ENCODE assay signal across 27 mouse cellular contexts in genomic region chr9:87068160-87068559, GRCm38 (mm10). TPM values are rescaled to one million over a fixed set of nuclear protein-coding genes. Genes with fewer than 3 reads are reported as not detected.
A peak's percentile ranks its signal among the peaks of the same experiment; 100 is the strongest.
DNase-seq lines count a peak whose midpoint lies in the region; ATAC-seq lines count a peak whose summit lies in the region.
"Had no signal": no experiment of that assay in that cellular context is flagged by ENCODE, and none has a peak within 500 bp of the region (broad histone marks: within the 10 kb centered on the region; RNA-seq: fewer than 3 reads in every experiment).

No protein-coding gene starts in this region.

- H3K4me1 ChIP-seq in midbrain, embryonic 11.5 days (ENCODE audit: control insufficient read depth, insufficient read depth, low read length): no peaks in the 10 kb centered on the region
- no peaks in the 10 kb centered on the region for H3K4me1 ChIP-seq in midbrain, embryonic 15.5 days
- H3K4me1 ChIP-seq: forebrain, embryonic 10.5 days; forebrain, embryonic 15.5 days; heart, embryonic 10.5 days; heart, embryonic 13.5 days had no signal

- no peaks in the 10 kb centered on the region for H3K27me3 ChIP-seq in midbrain, embryonic 11.5 days (ENCODE audit: control insufficient read depth, insufficient read depth, low read length)
- no peaks in the 10 kb centered on the region for H3K27me3 ChIP-seq in midbrain, embryonic 15.5 days (replicated peaks)
- H3K27me3 ChIP-seq: forebrain, embryonic 15.5 days; heart, embryonic 13.5 days had no signal

- no peak overlapping the region for H3K4me3 ChIP-seq in midbrain, embryonic 11.5 days (ENCODE audit: low read depth, low read length)
- no peak overlapping the region for H3K4me3 ChIP-seq in midbrain, embryonic 15.5 days
- H3K4me3 ChIP-seq: forebrain, embryonic 10.5 days; forebrain, embryonic 15.5 days; heart, adult 2 months; heart, embryonic 10.5 days; heart, embryonic 13.5 days had no signal

- no peaks in the 10 kb centered on the region for H3K9me3 ChIP-seq in midbrain, embryonic 11.5 days (ENCODE audit: control insufficient read depth, low read length)
- H3K9me3 ChIP-seq in midbrain, embryonic 15.5 days: no peaks in the 10 kb centered on the region
- H3K9me3 ChIP-seq: forebrain, embryonic 15.5 days; heart, embryonic 10.5 days had no signal

- H3K36me3 ChIP-seq in midbrain, embryonic 11.5 days (ENCODE audit: control insufficient read depth, insufficient read depth, low read length): peaks cover 12% of the 10 kb centered on the region
- H3K36me3 ChIP-seq in midbrain, embryonic 15.5 days (replicated peaks): peaks cover 27% of the 10 kb centered on the region

- H3K27ac ChIP-seq in midbrain, embryonic 11.5 days (ENCODE audit: low read depth, low read length): no peak overlapping the region
- H3K27ac ChIP-seq in midbrain, embryonic 15.5 days: no peak overlapping the region
- H3K27ac ChIP-seq: forebrain, embryonic 10.5 days; forebrain, embryonic 15.5 days; heart, adult 2 months; heart, embryonic 10.5 days; heart, embryonic 13.5 days; hindbrain, embryonic 14.5 days; hindbrain, postnatal 0 days had no signal

- ATAC-seq in midbrain, embryonic 11.5 days (ENCODE audit: low FRiP score): no peak
- no peak for ATAC-seq in midbrain, embryonic 15.5 days (replicated peaks)
- peak; percentile 89 for ATAC-seq in granulocyte monocyte progenitor cell, adult 5-6 weeks (replicated peaks; ENCODE audit: poor library complexity, severe bottlenecking)
- peak; percentile 89 for ATAC-seq in megakaryocyte progenitor cell, adult 5-6 weeks (replicated peaks; ENCODE audit: poor library complexity)
- ATAC-seq: activated CD4-positive, CD25-positive, alpha-beta regulatory T cell, adult 4 months; forebrain, embryonic 15.5 days; hindbrain, postnatal 0 days had no signal

- no peak overlapping the region for H3K9ac ChIP-seq in midbrain, embryonic 11.5 days (ENCODE audit: low read length)
- no peak overlapping the region for H3K9ac ChIP-seq in midbrain, embryonic 15.5 days
- H3K9ac ChIP-seq: forebrain, embryonic 15.5 days; heart, embryonic 13.5 days; hindbrain, embryonic 14.5 days had no signal

- no peak overlapping the region for H3K4me2 ChIP-seq in midbrain, embryonic 11.5 days
- no peak overlapping the region for H3K4me2 ChIP-seq in midbrain, embryonic 15.5 days
- H3K4me2 ChIP-seq: forebrain, embryonic 15.5 days; heart, embryonic 13.5 days; hindbrain, embryonic 14.5 days had no signal

- DNase-seq in midbrain, embryonic 11.5 days (ENCODE audit: low spot score, missing footprints): peak; percentile 56
- DNase-seq in right cerebral cortex, postnatal 4 days: no peak
- DNase-seq in ovary, postnatal 14 days (ENCODE audit: low spot score): no peak
- DNase-seq: adrenal gland, adult 8-10 months; adrenal gland, postnatal 25 days; cerebellum, adult 11-12 months; cerebellum, adult 8-10 months; cerebellum, postnatal 10 days; cerebellum, postnatal 36 days; embryo, embryonic 11 days; gastrocnemius, postnatal 25 days; heart, adult 2 months; heart, postnatal 14 days; heart, postnatal 4 days had no signal

- 88% methylated on average over 1 of the region's 1 CpGs for WGBS in midbrain, embryonic 11.5 days
- WGBS in midbrain, embryonic 15.5 days: 90% methylated on average over 1 of the region's 1 CpGs

RNA-seq across cellular contexts. Expression of gene Cyb5r4, which starts 46.3 kb away (rescaled TPM):
- polyA plus RNA-seq in midbrain, embryonic 11.5 days (2014; fragmentation: Nextera tagmentation; extraction: Ambion mirVana): 126 and 134 TPM in 2 replicates
- polyA plus RNA-seq in midbrain, embryonic 15.5 days (2015; fragmentation: Nextera tagmentation; extraction: Ambion mirVana): 55.0 and 56.9 TPM in 2 replicates
- 101 and 102 TPM in 2 replicates for total RNA-seq in granulocyte monocyte progenitor cell, adult 5-6 weeks (2014; fragmentation: Nextera tagmentation)
- 97.9 and 125 TPM in 2 replicates for total RNA-seq in granulocyte monocyte progenitor cell, adult 5-6 weeks (2017)
- total RNA-seq in megakaryocyte progenitor cell, adult 5-6 weeks (2015): 126 and 136 TPM in 2 replicates
- 101 and 124 TPM in 2 replicates for total RNA-seq in megakaryocyte progenitor cell, adult 5-6 weeks (2017)

RNA-seq across cellular contexts. Expression of gene Ripply2, which starts 52.8 kb away (rescaled TPM):
- polyA plus RNA-seq in midbrain, embryonic 11.5 days (2014; fragmentation: Nextera tagmentation; extraction: Ambion mirVana): 0.63 and 0.67 TPM in 2 replicates
- polyA plus RNA-seq in midbrain, embryonic 15.5 days (2015; fragmentation: Nextera tagmentation; extraction: Ambion mirVana): 7.6 and 9.3 TPM in 2 replicates
- total RNA-seq in granulocyte monocyte progenitor cell, adult 5-6 weeks (2014; fragmentation: Nextera tagmentation): not detected in 2 replicates
- not detected in 2 replicates for total RNA-seq in granulocyte monocyte progenitor cell, adult 5-6 weeks (2017)
- not detected in 2 replicates for total RNA-seq in megakaryocyte progenitor cell, adult 5-6 weeks (2015)
- not detected in 2 replicates for total RNA-seq in megakaryocyte progenitor cell, adult 5-6 weeks (2017)
- total RNA-seq: ES-E14; gastrocnemius, adult 8-10 months; gastrocnemius, postnatal 25 days; heart, adult 2 months; heart, postnatal 14 days; heart, postnatal 4 days had no signal
- polyA plus RNA-seq: activated CD4-positive, CD25-positive, alpha-beta regulatory T cell, adult 4 months; gonadal fat pad, adult 2 months; heart, adult 2 months had no signal

Comparison
In these comparisons a context has a peak if more than half of its experiments do, and no peak if none do; other contexts are left out.
1. ATAC-seq: peak in granulocyte monocyte progenitor cell, adult 5-6 weeks (single experiment) and megakaryocyte progenitor cell, adult 5-6 weeks (single experiment); none in midbrain, embryonic 11.5 days (single experiment) and midbrain, embryonic 15.5 days (single experiment).